Mouse (Mus musculus) heart, embryonic 10.5 days (tissue): ENCODE measurements around the gene Otop2. TPM values are rescaled to one million over a fixed set of nuclear protein-coding genes. Genes with fewer than 3 reads are reported as not detected.

ENCODE experiments used
- DNase-seq: peaks from one replicate; pipeline ENCODE4 v3.0.0-alpha.2; 2017; ENCODE audit warnings: low spot score
- H3K27ac ChIP-seq: fragments of 300-500 bp; sonication (generic); 2 replicates; pipeline ENCODE4 v1.5.1; 2016; ENCODE audit warnings: mild to moderate bottlenecking
- H3K27me3 ChIP-seq: fragments of 300-500 bp; sonication (generic); 2 replicates; pipeline ENCODE4 v1.6.1; 2016; ENCODE audit warnings: mild to moderate bottlenecking; ENCODE audit not compliant: poor library complexity, insufficient read depth, severe bottlenecking
- H3K36me3 ChIP-seq: fragments of 300-500 bp; sonication (generic); 2 replicates; pipeline ENCODE4 v1.6.1; 2016; ENCODE audit warnings: mild to moderate bottlenecking, moderate library complexity
- H3K4me1 ChIP-seq: fragments of 300-500 bp; sonication (generic); 2 replicates; pipeline ENCODE4 v1.6.1; 2016; ENCODE audit warnings: mild to moderate bottlenecking
- H3K4me3 ChIP-seq: fragments of 300-500 bp; sonication (generic); 2 replicates; pipeline ENCODE4 v1.5.1; 2016; ENCODE audit warnings: mild to moderate bottlenecking, moderate library complexity
- H3K9me3 ChIP-seq: fragments of 300-500 bp; sonication (generic); 2 replicates; pipeline ENCODE4 v1.6.1; 2016; ENCODE audit warnings: mild to moderate bottlenecking, moderate library complexity
- WGBS: fragments of 180-500 bp; shearing (Covaris S2); methylation state at CpG from one replicate; pipeline ENCODE4 v1.1.7; 2016; 5-methylcytosine and 5-hydroxymethylcytosine counted together
- polyA plus RNA-seq: library from polyadenylated mRNA; unstranded; fragments of >200 nt; fragmentation: Nextera tagmentation; extraction: Ambion mirVana; gene quantifications from 2 replicates; pipeline ENCODE4 v1.2.1, GENCODE M21; 2016

Otop2 gene
- polyA plus RNA-seq, 1 experiment from 2014 or later: not detected

DNA sequence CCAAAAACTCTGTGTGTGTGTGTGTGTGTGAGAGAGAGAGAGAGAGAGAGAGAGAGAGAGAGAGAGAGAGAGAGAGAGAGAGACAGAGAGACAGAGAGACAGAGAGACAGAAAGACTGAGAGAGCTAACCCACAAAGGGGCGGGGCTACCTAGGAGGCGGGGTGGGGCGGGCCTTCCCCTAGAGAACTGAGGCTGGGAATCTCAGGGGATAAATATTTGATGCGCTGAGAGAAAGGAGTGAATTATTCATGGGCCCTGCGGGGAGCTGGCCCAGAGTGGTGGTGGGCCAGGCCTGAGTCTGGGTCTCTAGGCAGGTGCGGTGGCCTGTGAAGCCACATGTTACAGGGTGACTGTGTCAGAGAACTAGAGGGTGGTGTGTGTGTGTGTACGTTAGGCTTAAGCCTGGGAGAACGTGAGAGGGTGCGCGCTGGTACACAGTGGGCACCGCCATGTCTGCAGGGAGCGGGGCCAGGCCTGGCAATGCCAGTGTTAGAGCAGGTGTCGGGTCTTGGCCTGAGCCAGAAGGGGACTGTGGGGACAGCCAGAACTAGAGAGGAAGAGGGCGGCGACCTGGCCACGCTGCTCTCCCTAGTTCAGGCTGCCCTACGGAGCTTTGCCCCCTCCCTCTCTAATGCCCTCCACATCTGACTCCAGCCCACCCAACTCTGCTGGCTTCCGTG lies 12.9 kb downstream of the Otop2 start:
- H3K36me3 ChIP-seq: no peaks in the 10 kb centered on the region
- 6% methylated on average over 18 of the region's 18 CpGs for WGBS
- H3K4me1 ChIP-seq: peaks cover 40% of the 10 kb centered on the region
- peaks cover 100% of the 10 kb centered on the region for H3K27me3 ChIP-seq
- no peak overlapping the region for H3K27ac ChIP-seq
- no peaks in the 10 kb centered on the region for H3K9me3 ChIP-seq
- no peak for DNase-seq
- no peak overlapping the region for H3K4me3 ChIP-seq

DNA sequence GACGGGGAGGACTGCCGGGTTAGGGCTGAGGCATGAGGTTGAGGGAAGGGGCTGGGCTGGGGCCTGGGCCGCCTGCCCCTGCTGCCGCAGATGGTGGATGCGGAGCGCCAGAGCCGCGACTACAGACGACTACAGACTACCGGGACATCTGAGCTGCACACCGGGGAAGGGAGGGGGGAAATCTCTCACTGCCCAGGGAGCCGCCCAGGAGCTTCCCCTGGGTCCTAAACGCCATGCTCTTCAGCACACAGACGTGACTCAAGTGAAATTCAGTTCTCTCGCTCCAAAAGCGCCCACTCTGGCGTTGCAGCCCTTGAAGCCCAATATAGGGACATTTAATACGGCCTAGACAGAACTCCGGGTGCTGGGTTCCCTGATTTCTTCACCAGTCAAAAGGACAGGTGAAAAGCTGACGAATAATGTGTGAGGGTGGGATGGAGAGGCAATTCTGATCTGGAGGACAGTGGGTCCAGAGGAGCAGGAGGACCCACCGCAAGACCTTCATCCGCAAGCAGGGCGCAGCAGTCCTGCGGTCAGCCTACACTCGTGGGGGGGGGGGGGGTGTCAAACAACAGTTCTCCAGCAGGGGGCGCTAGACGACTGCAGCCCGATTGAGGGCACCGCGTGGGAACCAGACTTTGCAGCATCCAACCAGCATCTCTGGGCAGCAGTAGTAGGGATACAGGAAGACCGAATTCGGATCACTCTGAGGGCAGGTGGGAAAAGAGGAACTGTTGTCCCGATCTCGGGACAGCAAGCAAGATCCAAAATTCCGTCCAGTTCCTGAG lies 15.1 kb downstream of the Otop2 start, which contains the start of gene Ush1g:
Ush1g (minus strand) TSS at position 136 of the 788 bp plus-strand sequence.
- Histone ChIP-seq H3K36me3 (no peaks in the 10 kb centered on the region), H3K9me3 (no peaks in the 10 kb centered on the region), H3K27me3 (peaks cover 96% of the 10 kb centered on the region), H3K4me1 (peaks cover 40% of the 10 kb centered on the region), H3K4me3 (peak within 1 kb of the TSS; percentile 8), H3K27ac (no peak within 1 kb of the TSS)
- 5% methylated on average over 34 of the region's 35 CpGs for WGBS
- peak; percentile 87 for DNase-seq

DNA sequence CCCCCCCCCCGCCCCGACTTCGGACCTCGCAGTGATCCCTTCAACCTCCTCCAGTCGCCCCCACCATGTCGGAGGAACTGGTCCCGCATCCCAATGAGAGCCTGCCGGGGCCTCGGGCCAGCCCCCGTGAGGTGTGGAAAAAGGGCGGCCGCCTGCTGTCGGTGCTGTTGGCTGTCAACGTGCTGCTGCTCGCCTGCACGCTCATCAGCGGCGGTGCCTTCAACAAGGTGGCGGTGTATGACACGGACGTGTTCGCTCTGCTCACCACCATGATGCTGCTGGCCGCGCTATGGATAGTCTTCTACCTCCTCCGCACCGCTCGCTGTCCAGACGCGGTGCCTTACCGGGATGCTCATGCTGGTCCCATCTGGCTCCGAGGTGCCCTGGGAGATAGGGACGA lies 16.4 kb downstream of the Otop2 start:
- Histone ChIP-seq H3K4me3 (0 out of 2 replicates have a peak overlapping the region, but pooled peaks have one; percentile 12), H3K4me1 (peaks cover 35% of the 10 kb centered on the region), H3K9me3 (no peaks in the 10 kb centered on the region), H3K27me3 (peaks cover 95% of the 10 kb centered on the region), H3K36me3 (no peaks in the 10 kb centered on the region), H3K27ac (no peak overlapping the region)
- no peak for DNase-seq
- WGBS: 17% methylated on average over 32 of the region's 32 CpGs

DNA sequence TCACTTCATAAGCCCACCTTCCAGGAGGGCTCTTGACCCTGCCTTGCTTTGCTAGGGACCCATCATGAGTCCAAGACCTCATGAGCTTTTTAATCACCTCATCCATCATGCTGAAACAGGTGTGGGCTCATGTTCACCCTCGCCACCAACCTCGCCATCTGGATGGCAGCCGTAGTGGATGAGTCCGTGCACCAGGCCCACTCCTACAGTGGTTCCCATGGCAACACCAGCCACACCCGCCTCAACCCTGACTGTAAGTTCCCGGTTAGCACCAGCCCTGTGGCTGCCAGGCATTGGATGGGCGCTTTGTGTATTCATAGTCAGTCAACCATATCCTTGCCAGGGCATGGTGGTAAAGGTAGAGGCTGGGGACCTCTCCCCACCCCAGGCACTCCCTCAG lies 19.8 kb downstream of the Otop2 start:
- Histone ChIP-seq H3K4me3 (no peak overlapping the region), H3K9me3 (no peaks in the 10 kb centered on the region), H3K4me1 (peaks cover 10% of the 10 kb centered on the region), H3K27ac (no peak overlapping the region), H3K36me3 (no peaks in the 10 kb centered on the region), H3K27me3 (peaks cover 94% of the 10 kb centered on the region)
- DNase-seq: no peak
- 66% methylated on average over 7 of the region's 7 CpGs for WGBS

DNA sequence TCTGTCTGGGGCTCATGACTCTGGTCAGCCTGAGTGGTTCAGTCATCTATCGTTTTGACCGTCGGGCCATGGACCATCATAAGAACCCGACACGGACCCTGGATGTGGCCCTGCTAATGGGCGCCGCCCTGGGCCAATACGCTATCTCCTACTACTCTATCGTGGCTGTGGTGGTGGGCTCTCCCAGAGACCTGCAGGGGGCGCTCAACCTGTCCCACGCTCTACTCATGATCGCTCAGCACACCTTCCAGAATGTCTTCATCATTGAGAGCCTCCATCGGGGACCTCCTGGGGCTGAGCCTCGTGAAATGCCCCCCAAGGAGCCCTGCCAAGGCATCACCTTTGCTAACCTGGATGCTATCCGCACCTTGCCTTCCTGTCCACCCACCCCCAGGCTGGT lies 22.4 kb downstream of the Otop2 start:
- H3K9me3 ChIP-seq: no peaks in the 10 kb centered on the region
- no peak overlapping the region for H3K4me3 ChIP-seq
- H3K36me3 ChIP-seq: no peaks in the 10 kb centered on the region
- peaks cover 2% of the 10 kb centered on the region; the same call in 1 of the 2 replicates for H3K4me1 ChIP-seq
- WGBS: 65% methylated on average over 15 of the region's 15 CpGs
- no peak overlapping the region for H3K27ac ChIP-seq
- peaks cover 94% of the 10 kb centered on the region for H3K27me3 ChIP-seq
- no peak for DNase-seq

DNA sequence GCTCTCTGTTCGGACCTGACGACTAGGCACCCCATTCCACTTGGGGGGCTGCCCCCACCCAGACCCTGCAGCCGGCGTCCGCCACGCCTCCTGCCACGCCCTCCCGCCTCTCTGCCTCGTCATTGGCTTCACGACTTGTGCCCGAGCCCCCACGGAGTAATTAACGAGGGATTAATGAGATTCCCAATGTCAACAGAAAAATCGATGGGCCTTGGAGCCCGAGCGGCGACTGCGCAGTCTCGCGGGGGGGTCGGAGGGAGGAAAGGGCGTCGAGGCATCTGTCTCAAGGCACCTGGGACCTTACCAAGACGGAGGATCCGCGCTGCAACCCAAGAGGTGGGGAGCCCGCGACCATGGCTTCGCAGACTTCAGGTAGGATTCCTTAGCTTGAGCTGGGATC lies 27.6 kb downstream of the Otop2 start, which contains the start of gene Otop3:
Otop3 (plus strand) TSS at position 201 of the 400 bp plus-strand sequence.
- no peak for DNase-seq
- WGBS: 3% methylated on average over 29 of the region's 29 CpGs
- Histone ChIP-seq H3K27ac (no peak within 1 kb of the TSS), H3K9me3 (no peaks in the 10 kb centered on the region), H3K4me1 (peaks cover 7% of the 10 kb centered on the region; the same call in 1 of the 2 replicates), H3K27me3 (peaks cover 97% of the 10 kb centered on the region), H3K4me3 (peak within 1 kb of the TSS; percentile 29; the same call in 1 of the 2 replicates), H3K36me3 (no peaks in the 10 kb centered on the region)

DNA sequence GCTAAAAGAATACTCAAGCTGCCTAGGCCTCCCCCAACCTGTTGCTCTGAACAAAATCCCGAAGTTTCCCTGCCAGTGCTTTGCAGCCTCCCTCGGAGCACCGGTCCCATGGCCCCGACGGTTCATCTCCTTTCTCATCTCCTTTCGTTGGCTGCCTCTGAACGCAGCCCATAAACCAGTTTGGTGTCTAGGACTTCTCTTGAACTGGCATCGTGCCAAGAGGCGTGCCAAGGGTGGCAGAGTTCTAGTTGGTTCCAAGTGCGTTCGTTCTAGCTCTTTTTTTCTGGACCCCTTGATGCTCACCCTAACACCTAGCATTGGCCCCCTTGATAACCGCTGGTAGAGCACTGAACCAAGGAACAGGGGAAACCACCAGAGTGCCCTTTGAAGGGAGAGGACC lies 28.3 kb downstream of the Otop2 start:
- no peaks in the 10 kb centered on the region for H3K36me3 ChIP-seq
- H3K9me3 ChIP-seq: no peaks in the 10 kb centered on the region
- peaks cover 97% of the 10 kb centered on the region for H3K27me3 ChIP-seq
- DNase-seq: no peak
- H3K27ac ChIP-seq: no peak overlapping the region
- peaks cover 7% of the 10 kb centered on the region; the same call in 1 of the 2 replicates for H3K4me1 ChIP-seq
- 55% methylated on average over 12 of the region's 12 CpGs for WGBS
- no peak overlapping the region for H3K4me3 ChIP-seq

DNA sequence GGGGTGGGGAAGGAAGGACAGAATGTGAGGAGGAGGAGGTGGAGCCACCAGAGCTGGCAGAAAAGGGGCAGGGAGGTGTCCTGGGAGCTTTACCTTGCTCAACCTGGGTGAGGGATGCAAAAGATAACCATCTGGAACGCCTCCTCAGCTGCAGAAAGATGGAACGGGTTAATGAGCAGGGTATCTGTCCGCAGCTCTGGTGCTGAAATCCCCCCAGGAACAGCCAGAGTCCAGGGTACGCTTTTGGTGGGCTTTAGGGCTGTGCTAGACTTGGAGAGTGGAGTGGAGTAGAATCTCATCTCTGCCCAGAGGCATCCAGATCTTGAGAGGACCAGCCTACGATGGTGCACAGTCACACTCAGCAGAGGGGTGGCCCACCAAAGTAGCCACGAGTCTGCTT lies 29.2 kb downstream of the Otop2 start:
- WGBS: 14% methylated on average over 6 of the region's 6 CpGs
- DNase-seq: no peak
- Histone ChIP-seq H3K27ac (no peak overlapping the region), H3K27me3 (peaks cover 98% of the 10 kb centered on the region), H3K4me3 (no peak overlapping the region), H3K4me1 (peaks cover 7% of the 10 kb centered on the region; the same call in 1 of the 2 replicates), H3K36me3 (no peaks in the 10 kb centered on the region), H3K9me3 (no peaks in the 10 kb centered on the region)

DNA sequence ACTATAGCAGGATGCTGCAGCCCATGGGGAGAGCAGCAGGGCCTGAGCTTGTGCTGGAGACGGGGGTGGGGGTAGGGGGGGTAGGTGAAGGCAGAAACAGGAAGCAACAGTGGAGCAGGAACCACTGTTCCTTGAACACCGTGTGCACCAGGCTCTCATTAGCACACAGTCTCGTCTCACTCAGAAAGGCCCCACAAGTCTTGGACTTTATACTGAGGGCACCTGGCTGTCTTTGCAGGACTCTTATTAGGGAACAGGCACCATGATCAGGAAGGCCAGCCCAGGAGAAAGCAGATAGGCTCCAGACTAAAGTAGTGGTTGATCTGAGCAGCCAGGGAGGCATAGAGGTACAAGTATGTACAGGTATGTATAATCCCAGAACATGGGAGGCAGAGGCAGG lies 30.4 kb downstream of the Otop2 start:
- Histone ChIP-seq H3K27me3 (peaks cover 98% of the 10 kb centered on the region), H3K36me3 (no peaks in the 10 kb centered on the region), H3K27ac (no peak overlapping the region), H3K4me3 (no peak overlapping the region), H3K4me1 (peaks cover 7% of the 10 kb centered on the region; the same call in 1 of the 2 replicates), H3K9me3 (no peaks in the 10 kb centered on the region)
- 52% methylated on average over 3 of the region's 3 CpGs for WGBS
- DNase-seq: no peak

DNA sequence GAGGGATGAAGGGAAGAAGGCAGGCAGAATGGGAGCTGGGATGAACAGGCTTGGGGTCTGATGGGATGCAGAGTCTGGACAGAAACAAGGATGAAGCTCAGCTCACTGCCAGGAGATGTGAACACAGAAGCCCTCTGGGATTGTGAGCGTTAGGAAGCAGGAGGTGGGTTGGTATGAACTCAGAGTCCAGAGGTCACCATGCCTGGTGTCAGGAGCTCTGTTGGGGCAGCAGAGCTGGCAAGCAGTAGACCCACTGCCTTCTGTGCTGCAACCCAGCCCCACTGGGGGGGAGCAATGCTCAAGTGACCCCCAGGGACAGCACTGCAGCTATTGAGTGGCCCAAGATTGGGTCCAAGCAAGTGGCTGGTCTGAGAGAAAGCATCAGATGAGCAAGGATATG lies 30.9 kb downstream of the Otop2 start:
- DNase-seq: no peak
- Histone ChIP-seq H3K4me1 (peaks cover 7% of the 10 kb centered on the region; the same call in 1 of the 2 replicates), H3K27me3 (peaks cover 97% of the 10 kb centered on the region), H3K9me3 (no peaks in the 10 kb centered on the region), H3K36me3 (no peaks in the 10 kb centered on the region), H3K27ac (no peak overlapping the region), H3K4me3 (no peak overlapping the region)
- WGBS: 67% methylated on average over 1 of the region's 1 CpGs

DNA sequence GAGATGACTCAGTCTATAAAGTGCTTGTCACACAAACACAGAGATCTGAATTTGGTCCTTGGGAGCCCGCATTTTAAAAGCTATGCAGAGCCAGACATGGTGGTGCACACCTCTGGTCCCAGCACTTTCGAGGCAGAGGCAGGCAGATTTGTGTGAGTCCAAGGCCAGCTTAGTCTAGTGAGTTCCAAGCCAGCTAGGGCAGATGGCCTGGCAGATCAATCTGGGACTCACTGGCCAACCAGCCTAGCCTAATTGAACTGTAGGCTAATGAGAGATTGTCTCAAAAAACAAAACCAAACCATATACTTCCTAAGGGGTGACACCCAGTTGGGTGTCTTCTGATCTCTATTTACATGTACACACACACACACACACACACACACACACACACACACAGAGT lies 34.3 kb downstream of the Otop2 start:
- 67% methylated on average over 2 of the region's 2 CpGs for WGBS

DNA sequence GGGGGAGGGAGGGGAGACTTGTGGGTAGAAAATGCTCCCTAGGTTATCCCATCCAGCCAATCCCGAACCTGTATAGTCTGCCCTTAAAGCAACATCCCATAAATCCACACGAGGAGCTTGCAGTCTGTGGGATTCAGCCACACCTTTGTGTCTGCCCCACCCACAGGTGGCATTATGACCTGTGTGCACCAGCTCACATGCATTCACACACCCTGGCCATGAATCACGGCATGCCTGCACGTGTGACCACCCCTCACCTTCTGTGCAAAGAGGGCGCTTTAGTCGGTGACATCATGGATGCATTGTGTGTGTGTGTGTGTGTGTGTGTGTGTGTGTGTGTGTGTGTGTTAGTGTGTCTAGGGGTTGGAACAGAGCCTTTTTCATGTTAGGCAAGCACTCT lies 34.9 kb downstream of the Otop2 start:
- DNase-seq: no peak
- H3K27me3 ChIP-seq: peaks cover 95% of the 10 kb centered on the region

More for the DNA sequence above, 34.3 kb downstream of the Otop2 start:
- Histone ChIP-seq H3K27ac (no peak overlapping the region), H3K4me1 (peaks cover 17% of the 10 kb centered on the region), H3K4me3 (no peak overlapping the region), H3K36me3 (no peaks in the 10 kb centered on the region), H3K27me3 (peaks cover 95% of the 10 kb centered on the region), H3K9me3 (no peaks in the 10 kb centered on the region)
- DNase-seq: no peak

DNA sequence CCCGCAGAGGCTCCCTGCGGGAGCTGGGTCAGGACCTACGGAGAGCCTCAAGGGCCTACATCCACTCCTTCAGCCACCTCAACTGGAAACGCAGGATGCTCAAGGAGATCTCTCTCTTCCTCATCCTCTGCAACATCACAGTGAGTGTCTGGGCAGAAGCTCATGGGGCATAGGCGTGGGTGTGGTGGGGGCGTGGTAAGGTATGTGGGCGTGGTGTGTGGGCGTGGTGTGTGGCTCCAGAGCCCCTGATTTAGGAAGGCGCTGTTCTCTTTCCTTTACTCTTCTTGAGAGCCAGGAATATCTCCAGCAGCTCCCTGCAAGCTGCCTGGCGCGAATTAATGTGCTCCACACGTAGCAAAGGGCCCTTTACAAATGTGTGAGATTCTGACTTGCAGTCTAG lies 38.0 kb downstream of the Otop2 start:
- Histone ChIP-seq H3K4me1 (peaks cover 38% of the 10 kb centered on the region), H3K4me3 (no peak overlapping the region), H3K9me3 (no peaks in the 10 kb centered on the region), H3K27me3 (peaks cover 97% of the 10 kb centered on the region), H3K36me3 (no peaks in the 10 kb centered on the region), H3K27ac (no peak overlapping the region)
- WGBS: 7% methylated on average over 12 of the region's 12 CpGs
- no peak for DNase-seq

More for the DNA sequence above, 34.9 kb downstream of the Otop2 start:
- H3K36me3 ChIP-seq: no peaks in the 10 kb centered on the region
- H3K4me3 ChIP-seq: no peak overlapping the region
- H3K27ac ChIP-seq: no peak overlapping the region
- peaks cover 17% of the 10 kb centered on the region for H3K4me1 ChIP-seq
- WGBS: 74% methylated on average over 6 of the region's 6 CpGs
- no peaks in the 10 kb centered on the region for H3K9me3 ChIP-seq
